Mouse (Mus musculus) cortical plate, adult 2 months (tissue): Measurements from ENCODE around the gene Itpr1.

ENCODE experiments used
- CTCF ChIP-seq: fragments of 200-500 bp; IDR thresholded peaks from 2 replicates; pipeline ENCODE4 v1.5.1; 2011; ENCODE audit warnings: mild to moderate bottlenecking, control low read depth, low read length; ENCODE audit not compliant: insufficient read depth; ENCODE audit errors: extremely low read depth
- POLR2A ChIP-seq: fragments of 200-500 bp; IDR thresholded peaks from 2 replicates; pipeline ENCODE4 v1.6.1; 2011; ENCODE audit warnings: mild to moderate bottlenecking, low read length, control low read depth; ENCODE audit not compliant: insufficient read depth; ENCODE audit errors: extremely low read depth

DNA sequence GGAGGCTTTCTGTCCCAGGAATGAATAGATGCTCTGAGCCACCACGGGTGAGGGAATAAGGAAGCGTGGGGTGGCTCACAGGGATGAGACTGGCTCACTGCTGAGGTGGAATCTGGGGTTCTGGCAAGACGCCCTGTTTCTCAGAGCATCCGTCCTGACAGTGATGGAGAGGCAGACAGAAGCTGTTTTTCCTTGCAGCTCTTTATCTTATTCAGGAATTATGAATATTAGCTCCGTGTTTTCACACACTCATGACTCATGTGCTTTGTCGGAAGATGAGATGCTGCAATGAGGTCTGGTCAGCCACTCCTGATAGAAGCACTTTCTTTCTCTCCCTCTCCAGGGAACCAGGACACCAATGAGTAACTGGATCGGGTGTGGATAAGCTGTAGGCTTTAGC lies 231.5 kb downstream of the Itpr1 start:
- no peak for TF ChIP-seq CTCF
- no peak for TF ChIP-seq POLR2A
